Mouse (Mus musculus): ENCODE data around the gene Dyrk1a. TPM values are rescaled to one million over a fixed set of nuclear protein-coding genes. Genes with fewer than 3 reads are reported as not detected.

Gene Dyrk1a
- polyA plus RNA-seq, 1 experiment from 2014 or later = 11.6 TPM

DNA sequence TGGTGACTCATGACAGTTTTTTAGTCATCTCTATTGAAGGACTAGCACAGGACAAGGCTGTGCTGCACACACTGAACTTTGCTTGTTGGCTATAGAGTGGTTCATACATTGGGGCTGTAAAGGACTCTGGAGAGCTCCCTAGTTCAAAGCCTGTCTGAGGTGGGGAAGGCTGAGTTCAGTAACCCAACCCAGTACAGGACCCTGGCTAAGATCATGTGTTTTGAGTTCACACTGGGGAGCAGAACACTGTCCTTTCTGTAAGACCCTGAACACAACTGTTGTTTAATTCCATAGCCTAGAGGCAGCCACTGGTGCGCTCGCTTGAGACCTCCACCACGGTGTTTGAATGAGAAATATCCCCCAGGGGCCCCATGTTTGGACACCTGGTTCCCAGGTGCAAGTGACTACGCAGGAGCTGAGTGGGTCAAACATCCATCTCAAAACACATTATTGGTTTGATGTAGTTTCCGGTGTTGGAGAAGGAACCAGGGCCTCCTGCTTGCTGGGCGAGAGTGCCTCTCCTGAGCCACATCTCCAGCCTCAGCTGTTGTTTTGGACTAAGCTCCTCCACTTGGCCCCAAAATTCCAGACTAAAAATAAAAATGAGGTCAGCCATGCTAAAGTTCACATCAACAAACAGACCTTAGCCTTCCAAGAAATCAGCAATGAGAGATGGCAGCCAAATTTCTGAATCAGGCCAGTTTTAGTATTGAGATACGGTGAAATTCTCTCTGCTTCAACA, 33.2 kb upstream of the Dyrk1a start:
- Histone ChIP-seq H3K27ac (0 out of 2 replicates have a peak overlapping the region, but pooled peaks have one; percentile 23), H3K27me3 (no peaks in the 10 kb centered on the region), H3K4me1 (replicated peaks) (peaks cover 13% of the 10 kb centered on the region), H3K9ac (replicated peaks) (no peak overlapping the region), H3K4me3 (replicated peaks) (no peak overlapping the region), H3K4me2 (no peak overlapping the region), H3K9me3 (no peaks in the 10 kb centered on the region), H3K36me3 (no peaks in the 10 kb centered on the region)
- ATAC-seq (ENCODE audit: insufficient number of reproducible peaks, insufficient read depth, low FRiP score, low TSS enrichment, low read depth) = no peak
- WGBS = 61% methylated on average over 7 of the region's 7 CpGs

DNA sequence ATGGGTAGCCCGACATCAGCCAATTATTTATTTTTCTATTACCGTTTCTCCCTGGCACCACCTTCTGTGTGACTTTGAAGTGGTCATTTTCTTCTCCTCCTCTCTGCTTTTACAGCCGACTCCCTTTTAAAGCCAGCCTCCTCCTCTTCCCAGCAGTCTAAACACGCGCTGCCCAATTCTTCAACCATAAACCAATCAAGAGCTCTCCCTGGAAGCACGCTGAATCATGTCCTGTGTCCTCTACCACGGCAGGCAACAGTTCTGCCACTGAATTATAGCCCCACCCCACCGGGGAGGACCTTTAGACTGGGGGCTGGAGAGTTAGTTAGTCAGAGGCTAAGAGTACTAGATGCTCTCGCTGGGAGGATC, 32.7 kb upstream of the Dyrk1a start:
- H3K9me3 ChIP-seq = no peaks in the 10 kb centered on the region
- no peak overlapping the region for H3K9ac ChIP-seq (replicated peaks)
- ATAC-seq (ENCODE audit: insufficient number of reproducible peaks, insufficient read depth, low FRiP score, low TSS enrichment, low read depth) = no peak
- no peak overlapping the region for H3K4me3 ChIP-seq (replicated peaks)
- WGBS = 25% methylated on average over 9 of the region's 9 CpGs
- H3K4me2 ChIP-seq = no peak overlapping the region
- peaks cover 13% of the 10 kb centered on the region for H3K4me1 ChIP-seq (replicated peaks)
- no peaks in the 10 kb centered on the region for H3K36me3 ChIP-seq
- H3K27me3 ChIP-seq = no peaks in the 10 kb centered on the region
- 0 out of 2 replicates have a peak overlapping the region, but pooled peaks have one; percentile 23 for H3K27ac ChIP-seq

DNA sequence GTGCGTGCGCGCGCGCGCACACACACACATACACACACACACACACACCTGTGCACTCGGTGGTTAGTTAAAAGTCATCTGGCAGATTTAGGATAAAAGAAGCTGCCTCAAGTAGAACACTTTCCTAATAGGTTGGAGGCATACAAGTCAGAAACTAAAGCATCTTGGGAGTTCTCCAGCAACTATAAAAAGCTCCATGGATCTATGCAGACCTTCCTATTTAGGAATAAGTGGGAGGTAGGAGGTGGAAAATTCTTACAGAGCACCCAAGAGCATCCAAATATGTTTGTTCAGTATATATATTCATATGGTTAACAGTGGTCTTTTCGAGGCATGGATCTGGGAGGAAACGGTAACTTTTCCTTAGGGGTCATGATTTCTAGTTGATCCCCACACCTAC, 29.7 kb upstream of the Dyrk1a start:
- H3K4me3 ChIP-seq (replicated peaks) = no peak overlapping the region
- peaks cover 13% of the 10 kb centered on the region for H3K4me1 ChIP-seq (replicated peaks)
- H3K27me3 ChIP-seq = no peaks in the 10 kb centered on the region
- no peak overlapping the region for H3K9ac ChIP-seq (replicated peaks)
- no peak overlapping the region for H3K27ac ChIP-seq
- H3K36me3 ChIP-seq = no peaks in the 10 kb centered on the region
- no peak overlapping the region for H3K4me2 ChIP-seq
- WGBS = 96% methylated on average over 9 of the region's 9 CpGs
- ATAC-seq (ENCODE audit: insufficient number of reproducible peaks, insufficient read depth, low FRiP score, low TSS enrichment, low read depth) = no peak
- H3K9me3 ChIP-seq = no peaks in the 10 kb centered on the region

DNA sequence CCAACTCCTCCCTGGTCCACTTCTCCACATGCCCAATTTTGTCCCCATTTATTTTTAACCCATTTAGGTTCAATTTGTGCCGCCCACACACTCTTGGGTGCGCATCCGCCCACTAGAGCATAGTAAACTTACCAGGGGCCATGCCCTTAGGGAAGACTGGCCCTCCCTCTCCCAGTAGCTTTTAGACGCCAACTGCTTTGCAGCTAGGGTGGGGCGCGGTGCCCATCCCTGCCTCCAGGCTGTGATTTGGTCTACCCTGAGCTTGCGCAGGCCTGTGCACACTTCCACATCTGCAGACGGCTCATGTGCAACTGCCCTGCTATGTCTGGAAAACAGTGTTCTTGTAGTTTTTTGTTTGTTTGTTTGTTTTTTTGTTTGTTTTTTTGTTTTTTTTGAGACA, 26.9 kb upstream of the Dyrk1a start:
- Histone ChIP-seq H3K9me3 (no peaks in the 10 kb centered on the region), H3K4me2 (no peak overlapping the region), H3K27me3 (no peaks in the 10 kb centered on the region), H3K36me3 (no peaks in the 10 kb centered on the region), H3K4me3 (replicated peaks) (no peak overlapping the region), H3K27ac (no peak overlapping the region), H3K4me1 (replicated peaks) (no peaks in the 10 kb centered on the region), H3K9ac (replicated peaks) (no peak overlapping the region)
- WGBS = 90% methylated on average over 8 of the region's 8 CpGs
- ATAC-seq (ENCODE audit: insufficient number of reproducible peaks, insufficient read depth, low FRiP score, low TSS enrichment, low read depth) = no peak

DNA sequence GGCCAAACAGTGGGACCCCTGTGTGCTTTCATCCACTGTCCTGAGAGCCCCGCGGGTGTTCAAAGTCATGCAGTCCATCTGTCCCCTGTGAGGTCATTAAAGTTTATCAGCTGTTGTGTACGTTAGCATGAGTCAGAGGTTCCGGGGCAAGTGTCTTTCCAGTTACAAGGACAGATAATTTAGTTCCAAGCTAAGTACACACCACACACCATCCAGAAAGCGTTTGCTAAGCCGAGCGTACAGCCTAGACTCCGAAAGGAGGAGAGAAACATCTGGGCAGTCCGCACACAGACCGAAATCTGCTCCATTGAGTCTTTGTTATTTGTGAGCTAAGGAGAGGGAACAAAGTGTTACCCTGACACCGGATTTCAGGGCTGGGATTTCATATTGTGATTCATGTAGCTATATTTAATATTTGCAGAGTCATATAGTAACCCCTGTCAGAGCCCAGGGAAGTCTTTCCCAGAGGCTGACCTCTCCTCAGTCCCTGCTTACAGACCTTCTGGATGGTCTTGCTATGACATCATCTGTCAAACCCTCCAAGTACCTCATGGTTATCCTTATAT, 25.2 kb upstream of the Dyrk1a start:
- no peak overlapping the region for H3K4me2 ChIP-seq
- no peaks in the 10 kb centered on the region for H3K27me3 ChIP-seq
- H3K4me3 ChIP-seq (replicated peaks) = no peak overlapping the region
- no peaks in the 10 kb centered on the region for H3K36me3 ChIP-seq
- no peak overlapping the region for H3K9ac ChIP-seq (replicated peaks)
- H3K9me3 ChIP-seq = no peaks in the 10 kb centered on the region
- 74% methylated on average over 11 of the region's 11 CpGs for WGBS
- no peak for ATAC-seq (ENCODE audit: insufficient number of reproducible peaks, insufficient read depth, low FRiP score, low TSS enrichment, low read depth)
- H3K4me1 ChIP-seq (replicated peaks) = no peaks in the 10 kb centered on the region
- H3K27ac ChIP-seq = no peak overlapping the region

- WGBS = 69% methylated on average over 8 of the region's 8 CpGs
Observed at GRCm38 (mm10) chr16:94545781-94546562, 23.8 kb upstream of the Dyrk1a start.

GRCm38 (mm10) chr16:94549813-94550212, 20.0 kb upstream of the Dyrk1a start:
- Histone ChIP-seq H3K27me3 (no peaks in the 10 kb centered on the region), H3K4me2 (no peak overlapping the region), H3K4me3 (replicated peaks) (no peak overlapping the region), H3K4me1 (replicated peaks) (no peaks in the 10 kb centered on the region), H3K9me3 (no peaks in the 10 kb centered on the region), H3K9ac (replicated peaks) (no peak overlapping the region), H3K27ac (no peak overlapping the region), H3K36me3 (no peaks in the 10 kb centered on the region)
- 75% methylated on average over 10 of the region's 10 CpGs for WGBS
- ATAC-seq (ENCODE audit: insufficient number of reproducible peaks, insufficient read depth, low FRiP score, low TSS enrichment, low read depth) = no peak

More at GRCm38 (mm10) chr16:94545781-94546562, 23.8 kb upstream of the Dyrk1a start:
- no peaks in the 10 kb centered on the region for H3K36me3 ChIP-seq
- no peaks in the 10 kb centered on the region for H3K9me3 ChIP-seq
- H3K4me2 ChIP-seq = no peak overlapping the region
- no peak overlapping the region for H3K9ac ChIP-seq (replicated peaks)
- no peaks in the 10 kb centered on the region for H3K27me3 ChIP-seq
- no peak overlapping the region for H3K4me3 ChIP-seq (replicated peaks)
- no peak for ATAC-seq (ENCODE audit: insufficient number of reproducible peaks, insufficient read depth, low FRiP score, low TSS enrichment, low read depth)
- H3K4me1 ChIP-seq (replicated peaks) = no peaks in the 10 kb centered on the region
- H3K27ac ChIP-seq = no peak overlapping the region

GRCm38 (mm10) chr16:94551934-94552333, 17.9 kb upstream of the Dyrk1a start:
- H3K4me2 ChIP-seq = no peak overlapping the region
- ATAC-seq (ENCODE audit: insufficient number of reproducible peaks, insufficient read depth, low FRiP score, low TSS enrichment, low read depth) = no peak
- no peaks in the 10 kb centered on the region for H3K9me3 ChIP-seq
- H3K4me3 ChIP-seq (replicated peaks) = no peak overlapping the region
- H3K4me1 ChIP-seq (replicated peaks) = no peaks in the 10 kb centered on the region
- H3K27ac ChIP-seq = no peak overlapping the region
- H3K36me3 ChIP-seq = no peaks in the 10 kb centered on the region
- H3K9ac ChIP-seq (replicated peaks) = no peak overlapping the region
- no peaks in the 10 kb centered on the region for H3K27me3 ChIP-seq

DNA sequence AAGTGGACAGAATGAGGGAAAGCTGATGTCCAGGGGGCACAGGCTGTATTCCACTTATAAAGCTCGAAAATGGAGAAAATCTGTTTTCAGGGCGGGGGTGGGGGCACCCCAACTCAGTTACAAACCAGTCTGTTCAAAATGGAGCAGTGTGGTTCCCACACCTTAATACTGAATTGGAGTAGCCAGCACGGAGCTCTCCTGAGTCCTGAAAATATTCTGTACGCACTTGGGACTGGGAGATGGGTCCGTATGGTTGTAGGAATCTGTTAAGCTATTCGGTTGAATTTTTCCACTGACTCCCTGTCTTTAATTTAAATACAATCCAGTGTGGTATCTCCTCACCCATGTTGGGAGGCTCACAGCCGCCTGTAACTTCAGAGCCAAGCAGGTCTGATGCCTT, 14.5 kb upstream of the Dyrk1a start:
- WGBS = 84% methylated on average over 7 of the region's 7 CpGs
- H3K9ac ChIP-seq (replicated peaks) = no peak overlapping the region
- ATAC-seq (ENCODE audit: insufficient number of reproducible peaks, insufficient read depth, low FRiP score, low TSS enrichment, low read depth) = no peak
- H3K27ac ChIP-seq = no peak overlapping the region
- H3K36me3 ChIP-seq = no peaks in the 10 kb centered on the region
- no peak overlapping the region for H3K4me3 ChIP-seq (replicated peaks)
- H3K4me2 ChIP-seq = no peak overlapping the region
- no peaks in the 10 kb centered on the region for H3K27me3 ChIP-seq
- H3K9me3 ChIP-seq = no peaks in the 10 kb centered on the region
- 0 out of 2 replicates have a peak, but pooled peaks cover 3% of the 10 kb centered on the region for H3K4me1 ChIP-seq (replicated peaks)

DNA sequence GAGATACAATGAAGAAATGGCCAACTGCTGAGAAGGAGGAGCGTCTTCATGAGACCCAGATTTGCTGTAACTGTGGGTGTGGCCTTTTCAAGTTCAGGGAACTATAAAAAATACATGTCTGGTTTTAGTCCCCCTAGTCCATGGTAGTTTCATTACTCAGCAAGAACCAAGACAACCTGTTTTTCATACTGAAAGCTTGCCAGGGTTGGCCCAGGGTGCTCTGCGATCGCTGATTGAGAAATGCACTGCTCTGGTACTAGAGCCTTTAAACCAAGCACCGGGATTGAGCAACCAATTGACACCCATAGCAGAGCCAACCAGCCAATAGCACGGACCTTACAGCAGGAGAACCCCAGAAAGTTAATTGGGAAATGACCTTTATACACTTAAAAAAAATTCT, 13.6 kb upstream of the Dyrk1a start:
- H3K36me3 ChIP-seq = no peaks in the 10 kb centered on the region
- H3K4me1 ChIP-seq (replicated peaks) = 0 out of 2 replicates have a peak, but pooled peaks cover 3% of the 10 kb centered on the region
- H3K9ac ChIP-seq (replicated peaks) = no peak overlapping the region
- no peak overlapping the region for H3K27ac ChIP-seq
- no peaks in the 10 kb centered on the region for H3K27me3 ChIP-seq
- ATAC-seq (ENCODE audit: insufficient number of reproducible peaks, insufficient read depth, low FRiP score, low TSS enrichment, low read depth) = no peak
- H3K9me3 ChIP-seq = no peaks in the 10 kb centered on the region
- no peak overlapping the region for H3K4me3 ChIP-seq (replicated peaks)
- H3K4me2 ChIP-seq = no peak overlapping the region
- 79% methylated on average over 5 of the region's 5 CpGs for WGBS

GRCm38 (mm10) chr16:94559282-94559681, 10.5 kb upstream of the Dyrk1a start:
- ATAC-seq (ENCODE audit: insufficient number of reproducible peaks, insufficient read depth, low FRiP score, low TSS enrichment, low read depth) = no peak
- no peak overlapping the region for H3K9ac ChIP-seq (replicated peaks)
- no peaks in the 10 kb centered on the region for H3K36me3 ChIP-seq
- H3K27ac ChIP-seq = no peak overlapping the region
- H3K4me2 ChIP-seq = no peak overlapping the region
- 0 out of 2 replicates have a peak, but pooled peaks cover 3% of the 10 kb centered on the region for H3K4me1 ChIP-seq (replicated peaks)
- WGBS = 34% methylated on average over 7 of the region's 7 CpGs
- no peaks in the 10 kb centered on the region for H3K27me3 ChIP-seq
- no peaks in the 10 kb centered on the region for H3K9me3 ChIP-seq
- H3K4me3 ChIP-seq (replicated peaks) = no peak overlapping the region

Data from limb, embryonic 12.5 days (tissue).